Mouse (Mus musculus) erythroblast, embryonic 14.5 days (primary cell): ENCODE data around the gene Tinf2.

Experiments used
- GATA1 ChIP-seq: IDR thresholded peaks from 2 replicates; pipeline ENCODE4 v1.6.1; 2012; ENCODE audit warnings: low read length, inconsistent platforms, mixed read lengths
- TAL1 ChIP-seq: IDR thresholded peaks from 3 replicates; pipeline ENCODE4 v1.6.1; 2012; ENCODE audit warnings: low read length, inconsistent platforms, mixed read lengths

DNA sequence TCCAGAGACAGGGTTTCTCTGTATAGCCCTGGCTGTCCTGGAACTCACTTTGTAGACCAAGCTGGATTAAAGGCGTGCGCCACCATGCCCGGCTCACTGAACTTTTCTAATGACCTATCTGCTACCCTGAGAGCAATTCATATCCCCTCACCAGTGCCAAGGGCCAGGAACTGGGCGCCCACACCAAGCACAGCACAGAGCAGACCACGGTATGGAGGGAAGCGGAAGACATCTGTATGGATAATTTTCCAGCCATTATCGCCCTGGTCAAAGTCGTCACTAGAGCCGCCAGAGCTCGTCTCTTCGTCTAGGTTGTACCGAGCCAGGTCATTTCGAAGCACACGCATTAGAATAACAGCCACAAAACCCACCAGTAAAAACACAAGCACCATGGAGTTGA, 40.8 kb downstream of the Tinf2 start:
- TF ChIP-seq GATA1 (no peak), TAL1 (no peak)
